Mouse (Mus musculus): ENCODE measurements around the gene Vav1. TPM values are rescaled to one million over a fixed set of nuclear protein-coding genes. Genes with fewer than 3 reads are reported as not detected.

The Vav1 gene
- 19.1 and 20.1 TPM in 2 replicates for total RNA-seq (2015; ENCODE audit: low replicate concordance)
- total RNA-seq (2017; ENCODE audit: low replicate concordance) = 19.4 and 44.5 TPM in 2 replicates

- ATAC-seq (replicated peaks; ENCODE audit: low FRiP score, poor library complexity, severe bottlenecking) = no peak
Measured at GRCm38 (mm10) chr17:57278943-57279590, at the start of gene Vav1. Gene Vav1 (plus strand): TSS chr17:57279100.

- ATAC-seq (replicated peaks; ENCODE audit: low FRiP score, poor library complexity, severe bottlenecking) = no peak
Measured at GRCm38 (mm10) chr17:57229851-57230727, 48.8 kb upstream of the Vav1 start.

GRCm38 (mm10) chr17:57230728-57231125, 48.2 kb upstream of the Vav1 start:
- ATAC-seq (replicated peaks; ENCODE audit: low FRiP score, poor library complexity, severe bottlenecking) = no peak

- ATAC-seq (replicated peaks; ENCODE audit: low FRiP score, poor library complexity, severe bottlenecking) = no peak
Measured at GRCm38 (mm10) chr17:57231321-57231771, 47.6 kb upstream of the Vav1 start.

- ATAC-seq (replicated peaks; ENCODE audit: low FRiP score, poor library complexity, severe bottlenecking) = no peak
Measured at GRCm38 (mm10) chr17:57232200-57232599, 46.7 kb upstream of the Vav1 start.

- no peak for ATAC-seq (replicated peaks; ENCODE audit: low FRiP score, poor library complexity, severe bottlenecking)
Measured at GRCm38 (mm10) chr17:57233038-57233437, 45.9 kb upstream of the Vav1 start.

GRCm38 (mm10) chr17:57234254-57234928, 44.5 kb upstream of the Vav1 start:
- no peak for ATAC-seq (replicated peaks; ENCODE audit: low FRiP score, poor library complexity, severe bottlenecking)

- ATAC-seq (replicated peaks; ENCODE audit: low FRiP score, poor library complexity, severe bottlenecking) = no peak
Measured at GRCm38 (mm10) chr17:57235803-57236202, 43.1 kb upstream of the Vav1 start.

- ATAC-seq (replicated peaks; ENCODE audit: low FRiP score, poor library complexity, severe bottlenecking) = no peak
Measured at GRCm38 (mm10) chr17:57237181-57237580, 41.7 kb upstream of the Vav1 start.

- no peak for ATAC-seq (replicated peaks; ENCODE audit: low FRiP score, poor library complexity, severe bottlenecking)
Measured at GRCm38 (mm10) chr17:57243650-57244370, 35.1 kb upstream of the Vav1 start.

GRCm38 (mm10) chr17:57245311-57245929, 33.5 kb upstream of the Vav1 start:
- no peak for ATAC-seq (replicated peaks; ENCODE audit: low FRiP score, poor library complexity, severe bottlenecking)

GRCm38 (mm10) chr17:57246663-57247392, 32.1 kb upstream of the Vav1 start:
- ATAC-seq (replicated peaks; ENCODE audit: low FRiP score, poor library complexity, severe bottlenecking) = no peak

- ATAC-seq (replicated peaks; ENCODE audit: low FRiP score, poor library complexity, severe bottlenecking) = peak; percentile 85
Measured at GRCm38 (mm10) chr17:57247393-57248200, 31.3 kb upstream of the Vav1 start.

GRCm38 (mm10) chr17:57248201-57248699, 30.6 kb upstream of the Vav1 start, which contains the start of gene Gpr108:
Gene Gpr108 (minus strand): TSS chr17:57248446.
- peak; percentile 74 for ATAC-seq (replicated peaks; ENCODE audit: low FRiP score, poor library complexity, severe bottlenecking)

GRCm38 (mm10) chr17:57248771-57249170, 30.1 kb upstream of the Vav1 start:
- no peak for ATAC-seq (replicated peaks; ENCODE audit: low FRiP score, poor library complexity, severe bottlenecking)

GRCm38 (mm10) chr17:57249186-57250181, 29.4 kb upstream of the Vav1 start, which contains the start of gene Trip10:
Gene Trip10 (plus strand): TSS chr17:57249455.
- ATAC-seq (replicated peaks; ENCODE audit: low FRiP score, poor library complexity, severe bottlenecking) = peak; percentile 31
